Mouse (Mus musculus) cortical plate, adult 2 months (tissue): ENCODE data around the gene Kcnip4.

Experiments
- CTCF ChIP-seq: fragments of 200-500 bp; IDR thresholded peaks from 2 replicates; pipeline ENCODE4 v1.5.1; 2011; ENCODE audit warnings: mild to moderate bottlenecking, control low read depth, low read length; ENCODE audit not compliant: insufficient read depth; ENCODE audit errors: extremely low read depth
- POLR2A ChIP-seq: fragments of 200-500 bp; IDR thresholded peaks from 2 replicates; pipeline ENCODE4 v1.6.1; 2011; ENCODE audit warnings: mild to moderate bottlenecking, low read length, control low read depth; ENCODE audit not compliant: insufficient read depth; ENCODE audit errors: extremely low read depth

GRCm38 (mm10) chr5:48518035-48518434, 1006.7 kb downstream of the Kcnip4 start:
- TF ChIP-seq CTCF = no peak
- TF ChIP-seq POLR2A = no peak
